In the genomic region with DNA sequence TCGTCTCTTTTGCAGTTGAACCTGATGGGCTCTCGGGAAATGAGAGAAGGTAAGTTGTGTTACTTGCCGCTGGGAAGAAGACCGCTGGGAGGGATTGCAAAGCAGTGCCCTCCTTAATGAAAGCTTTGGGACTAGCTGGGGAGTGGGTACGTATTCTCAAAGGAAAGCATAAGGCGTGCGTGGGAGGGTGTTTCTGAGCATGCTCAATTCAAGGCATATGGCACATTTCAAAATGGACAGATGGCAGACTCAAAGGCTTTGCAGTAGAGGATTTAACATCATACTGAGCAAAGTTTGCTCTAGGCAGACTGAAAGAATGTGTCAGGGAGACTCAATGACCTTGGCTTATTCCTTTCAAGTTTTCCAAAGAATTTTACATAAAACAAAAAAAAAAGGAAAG, we compare ENCODE assay signal across 9 mouse cellular contexts. TPM values are rescaled to one million over a fixed set of nuclear protein-coding genes. Genes with fewer than 3 reads are reported as not detected.
DNase-seq lines count a peak whose midpoint lies in the region; ATAC-seq and TF ChIP-seq lines count a peak whose summit lies in the region.
"Had no signal": no experiment of that assay in that cellular context is flagged by ENCODE, and none has a peak within 500 bp of the region (broad histone marks: within the 10 kb centered on the region; RNA-seq: fewer than 3 reads in every experiment).

No protein-coding gene starts in this region.

- no peaks in the 10 kb centered on the region for H3K27me3 ChIP-seq in hindbrain, postnatal 0 days (ENCODE audit: insufficient read depth, low read length)
- H3K27me3 ChIP-seq in hindbrain, embryonic 13.5 days, result no peaks in the 10 kb centered on the region
- H3K27me3 ChIP-seq in thymus, adult 2 months (ENCODE audit: control insufficient read depth, insufficient read depth, low read length), result no peaks in the 10 kb centered on the region

- no peak overlapping the region for H3K4me2 ChIP-seq in hindbrain, postnatal 0 days (ENCODE audit: low read depth, low read length)
- H3K4me2 ChIP-seq in hindbrain, embryonic 13.5 days, result no peak overlapping the region

- peak; percentile 49 for DNase-seq in hindbrain, postnatal 0 days (ENCODE audit: low spot score)
- DNase-seq in left cerebral cortex, adult 18-20 months (ENCODE audit: low spot score in 2 of 2), result peak; percentile 70 to 82
- peak; percentile 63 to 80 for DNase-seq in right cerebral cortex, postnatal 36 days (ENCODE audit: low spot score in 2 of 2)
- DNase-seq in adrenal gland, adult 2 months, result no peak
- DNase-seq in liver, result no peak
- DNase-seq in thymus, adult 2 months, result no peak
- DNase-seq: liver, postnatal 0 days had no signal

- no peak overlapping the region for H3K27ac ChIP-seq in hindbrain, postnatal 0 days
- H3K27ac ChIP-seq in hindbrain, embryonic 13.5 days, result no peak overlapping the region
- no peak overlapping the region for H3K27ac ChIP-seq in thymus, adult 2 months (ENCODE audit: control insufficient read depth, insufficient read depth, low read length)

- no peak overlapping the region for H3K4me3 ChIP-seq in hindbrain, postnatal 0 days (ENCODE audit: low read length)
- no peak overlapping the region for H3K4me3 ChIP-seq in hindbrain, embryonic 13.5 days
- H3K4me3 ChIP-seq in thymus, adult 2 months (ENCODE audit: control insufficient read depth, insufficient read depth, low read length), result no peak overlapping the region

- H3K36me3 ChIP-seq in hindbrain, postnatal 0 days (ENCODE audit: insufficient read depth, low read length), result no peaks in the 10 kb centered on the region
- H3K36me3 ChIP-seq in hindbrain, embryonic 13.5 days, result no peaks in the 10 kb centered on the region
- H3K36me3 ChIP-seq in thymus, adult 2 months (ENCODE audit: control insufficient read depth, insufficient read depth, low read length), result no peaks in the 10 kb centered on the region

- TF ChIP-seq POLR2A in thymus, adult 2 months (IDR thresholded peaks at IDR 0.05; ENCODE audit: control insufficient read depth, extremely low read depth, insufficient read depth, low read length, poor library complexity), result no peak

- H3K9me3 ChIP-seq in hindbrain, postnatal 0 days (ENCODE audit: low read length), result no peaks in the 10 kb centered on the region
- H3K9me3 ChIP-seq in hindbrain, embryonic 13.5 days, result no peaks in the 10 kb centered on the region

- 0 out of 2 replicates have a peak, but pooled peaks cover 5% of the 10 kb centered on the region for H3K4me1 ChIP-seq in hindbrain, postnatal 0 days (ENCODE audit: insufficient read depth, low read length)
- peaks cover 9% of the 10 kb centered on the region for H3K4me1 ChIP-seq in hindbrain, embryonic 13.5 days (replicated peaks)
- peaks cover 2% of the 10 kb centered on the region for H3K4me1 ChIP-seq in thymus, adult 2 months (replicated peaks; ENCODE audit: control insufficient read depth, insufficient read depth, low read length)

- no peak for TF ChIP-seq CTCF in hindbrain, postnatal 0 days (IDR thresholded peaks at IDR 0.05; ENCODE audit: low read depth)
- TF ChIP-seq CTCF in thymus, adult 2 months (IDR thresholded peaks at IDR 0.05; ENCODE audit: borderline replicate concordance, control insufficient read depth, extremely low read depth, insufficient read depth, low read length, poor library complexity), result no peak

- no peak overlapping the region for H3K9ac ChIP-seq in hindbrain, postnatal 0 days (replicated peaks; ENCODE audit: low read length)
- H3K9ac ChIP-seq in hindbrain, embryonic 13.5 days, result no peak overlapping the region
- H3K9ac ChIP-seq: liver, postnatal 0 days had no signal

- WGBS in hindbrain, postnatal 0 days, result 60% methylated on average over 7 of the region's 7 CpGs
- 73% methylated on average over 7 of the region's 7 CpGs for WGBS in hindbrain, embryonic 13.5 days
- WGBS in thymus, adult 2 months, result 96% methylated on average over 7 of the region's 7 CpGs

- ATAC-seq in hindbrain, postnatal 0 days, result 0 out of 2 replicates have a peak, but pooled peaks have one; percentile 32
- no peak for ATAC-seq in hindbrain, embryonic 13.5 days (ENCODE audit: low FRiP score)
- peak; percentile 72 for ATAC-seq in frontal cortex, adult (ENCODE audit: low TSS enrichment)
- ATAC-seq: liver, postnatal 0 days had no signal

RNA-seq across cellular contexts. Expression of gene Med4, which starts 40.3 kb away (rescaled TPM):
- 19.4 and 20.8 TPM in 2 replicates for total RNA-seq in hindbrain, postnatal 0 days (2014; rRNA removed)
- polyA plus RNA-seq in hindbrain, postnatal 0 days (2015; fragmentation: Nextera tagmentation; extraction: Ambion mirVana), result 77.1 and 79.1 TPM in 2 replicates
- 86.8 and 88.7 TPM in 2 replicates for polyA plus RNA-seq in hindbrain, embryonic 13.5 days (2015; fragmentation: Nextera tagmentation; extraction: Ambion mirVana)
- total RNA-seq in left cerebral cortex, adult 18-20 months (2021), result 10 to 100 TPM; 28.3 to 32.3 TPM
- 10 to 100 TPM; 21.6 to 22.5 TPM for total RNA-seq in adrenal gland, adult 2 months (2021)
- polyA plus RNA-seq in adrenal gland, adult 2 months (2012; rRNA removed), result 3.5 and 4.1 TPM in 2 replicates
- polyA plus RNA-seq in thymus, adult 2 months (2012; rRNA removed), result 21.4 and 24.1 TPM in 2 replicates

RNA-seq across cellular contexts. Expression of gene Sucla2, which starts 55.6 kb away (rescaled TPM):
- 65.4 and 73.9 TPM in 2 replicates for total RNA-seq in hindbrain, postnatal 0 days (2014; rRNA removed)
- polyA plus RNA-seq in hindbrain, postnatal 0 days (2015; fragmentation: Nextera tagmentation; extraction: Ambion mirVana), result 157 and 160 TPM in 2 replicates
- polyA plus RNA-seq in hindbrain, embryonic 13.5 days (2015; fragmentation: Nextera tagmentation; extraction: Ambion mirVana), result 123 and 124 TPM in 2 replicates
- total RNA-seq in left cerebral cortex, adult 18-20 months (2021), result 100 to 1,000 TPM; 150 to 160 TPM
- total RNA-seq in adrenal gland, adult 2 months (2021), result 100 to 1,000 TPM; 303 to 488 TPM
- polyA plus RNA-seq in adrenal gland, adult 2 months (2012; rRNA removed), result 25.6 and 34.3 TPM in 2 replicates
- polyA plus RNA-seq in thymus, adult 2 months (2012; rRNA removed), result 14.8 and 18.1 TPM in 2 replicates

Comparison
In these comparisons a context has a peak if more than half of its experiments do, and no peak if none do; other contexts are left out.
1. DNase-seq: peak in hindbrain, postnatal 0 days (single experiment), left cerebral cortex, adult 18-20 months (2 of 2) and right cerebral cortex, postnatal 36 days (2 of 2); none in adrenal gland, adult 2 months (single experiment), liver (single experiment) and thymus, adult 2 months (single experiment).